Mouse (Mus musculus) lung, adult 2 months (tissue): ENCODE measurements around the gene Calm3. TPM values are rescaled to one million over a fixed set of nuclear protein-coding genes. Genes with fewer than 3 reads are reported as not detected.
A peak's percentile ranks its signal among the peaks of the same experiment; 100 is the strongest.

Experiments
- DNase-seq: peaks from one replicate; pipeline ENCODE4 v3.0.0; 2022
- H3K4me1 ChIP-seq: fragments of 200-500 bp; 2 replicates; pipeline ENCODE4 v1.6.1; 2011; ENCODE audit warnings: low read length; ENCODE audit not compliant: control insufficient read depth, insufficient read depth
- H3K4me3 ChIP-seq: fragments of 200-500 bp; replicated peaks from 2 replicates; pipeline ENCODE3; 2011; ENCODE audit warnings: low read depth, mild to moderate bottlenecking, control low read depth, low read length; ENCODE audit errors: extremely low read depth
- CTCF ChIP-seq: fragments of 200-500 bp; IDR thresholded peaks from 2 replicates; pipeline ENCODE4 v1.5.1; 2011; ENCODE audit warnings: mild to moderate bottlenecking, low read length, control low read depth; ENCODE audit not compliant: insufficient read depth
- POLR2A ChIP-seq: fragments of 200-500 bp; IDR thresholded peaks from 2 replicates; pipeline ENCODE4 v1.6.1; 2011; ENCODE audit warnings: low read depth, mild to moderate bottlenecking, control low read depth, low read length, borderline replicate concordance; ENCODE audit errors: extremely low read depth
- WGBS: fragments of 180-500 bp; shearing (Covaris S2); methylation state at CpG from one replicate; pipeline ENCODE4 v1.1.7; 2018; 5-methylcytosine and 5-hydroxymethylcytosine counted together
- polyA plus RNA-seq: library from polyadenylated mRNA; depleted of rRNA; stranded (reverse); fragments of >200 nt; gene quantifications from 2 replicates; pipeline ENCODE4 v1.2.3, GENCODE M21; 2012

Gene Calm3
- polyA plus RNA-seq, 1 experiment: 279 TPM

DNA sequence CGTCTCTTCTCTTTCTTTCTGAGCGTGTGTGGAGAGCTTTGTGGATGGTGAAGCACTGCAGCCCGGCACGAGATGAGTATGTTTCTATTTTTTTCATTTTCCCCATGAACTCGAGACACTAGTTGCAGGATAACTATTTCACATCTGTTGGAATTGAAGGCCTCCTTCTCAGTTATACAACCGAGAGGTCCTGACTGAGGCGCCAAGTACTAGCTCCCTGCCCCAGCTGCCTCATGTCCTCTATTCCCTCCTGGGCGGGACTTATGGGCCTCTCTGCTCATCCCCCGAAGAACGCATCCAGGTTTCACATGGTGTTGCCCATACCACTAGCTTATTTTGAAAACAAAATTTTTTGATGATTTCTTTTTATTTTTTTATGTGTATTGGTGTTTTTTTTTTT is 28.4 kb downstream of the Calm3 start:
- DNase-seq: no peak
- TF ChIP-seq CTCF: no peak
- no peak for TF ChIP-seq POLR2A
- no peak overlapping the region for H3K4me3 ChIP-seq
- WGBS: 37% methylated on average over 10 of the region's 10 CpGs
- 0 out of 2 replicates have a peak, but pooled peaks cover 2% of the 10 kb centered on the region for H3K4me1 ChIP-seq

DNA sequence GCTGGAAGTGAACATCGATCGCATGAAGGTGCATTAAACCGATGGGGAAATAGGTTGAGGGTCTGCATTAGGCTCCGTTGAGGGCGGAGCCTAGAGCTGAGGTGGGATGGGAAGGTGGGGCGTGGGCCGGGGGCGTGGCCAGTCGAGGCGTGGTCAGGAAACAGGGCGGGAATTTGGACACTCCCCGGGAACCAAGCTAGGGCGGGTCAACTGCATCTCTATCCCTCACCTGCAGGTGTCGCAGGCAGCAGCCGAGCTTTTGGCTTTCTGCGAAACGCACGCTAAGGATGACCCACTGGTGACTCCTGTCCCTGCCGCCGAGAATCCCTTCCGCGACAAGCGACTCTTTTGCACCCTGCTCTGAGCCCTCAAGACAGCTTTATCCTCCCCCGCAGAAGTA is 28.9 kb downstream of the Calm3 start:
- H3K4me3 ChIP-seq: no peak overlapping the region
- WGBS: under 1% methylated on average over 23 of the region's 24 CpGs
- peak; percentile 74 for DNase-seq
- 0 out of 2 replicates have a peak, but pooled peaks cover 2% of the 10 kb centered on the region for H3K4me1 ChIP-seq
- peak; percentile 91 for TF ChIP-seq CTCF
- TF ChIP-seq POLR2A: no peak

DNA sequence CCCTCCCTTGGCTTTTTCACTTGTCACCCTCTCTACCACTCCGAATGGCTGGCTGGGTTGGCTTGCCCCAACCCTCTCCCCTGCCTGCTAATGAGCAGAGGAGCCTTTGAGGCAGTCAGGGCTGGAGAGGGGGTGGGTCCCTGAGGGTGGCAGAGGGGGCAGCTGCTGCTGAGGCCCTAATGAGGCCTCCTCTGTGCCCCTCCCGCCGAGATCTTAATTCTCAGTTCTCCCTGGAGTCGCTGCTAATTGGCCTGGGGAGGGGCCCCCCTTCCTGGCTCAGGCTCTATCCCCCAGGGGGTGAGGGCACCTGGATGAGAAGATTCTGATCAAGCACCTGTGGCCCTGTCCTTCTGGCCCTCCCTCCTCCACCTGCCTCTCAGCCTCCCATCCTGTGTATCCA is 29.6 kb downstream of the Calm3 start:
- no peak for DNase-seq
- Histone ChIP-seq H3K4me1 (0 out of 2 replicates have a peak, but pooled peaks cover 2% of the 10 kb centered on the region), H3K4me3 (no peak overlapping the region)
- WGBS: 33% methylated on average over 4 of the region's 4 CpGs
- TF ChIP-seq POLR2A (no peak), CTCF (no peak)

DNA sequence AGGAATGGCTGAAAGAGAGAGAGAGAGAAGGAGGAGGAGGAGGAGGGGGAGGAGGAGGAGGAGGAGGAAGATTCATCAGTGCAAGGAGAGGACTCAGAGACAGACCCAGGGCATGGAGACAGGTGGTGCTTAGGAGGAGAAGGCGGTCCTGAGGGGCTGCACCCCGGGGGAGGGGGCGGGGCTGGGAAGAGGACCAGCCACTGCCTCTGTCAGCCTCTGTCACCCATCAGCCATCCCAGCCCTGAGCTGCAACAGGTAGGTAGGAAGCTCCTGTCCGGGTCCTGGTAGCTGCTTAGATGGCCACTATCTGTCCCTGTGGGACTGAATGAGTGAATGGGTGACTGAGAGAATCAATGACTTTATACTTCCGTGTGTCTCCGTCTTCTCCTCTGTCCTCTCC is 30.3 kb downstream of the Calm3 start:
- 26% methylated on average over 6 of the region's 6 CpGs for WGBS
- DNase-seq: no peak
- Histone ChIP-seq H3K4me3 (no peak overlapping the region), H3K4me1 (0 out of 2 replicates have a peak, but pooled peaks cover 2% of the 10 kb centered on the region)
- TF ChIP-seq POLR2A (no peak), CTCF (no peak)

DNA sequence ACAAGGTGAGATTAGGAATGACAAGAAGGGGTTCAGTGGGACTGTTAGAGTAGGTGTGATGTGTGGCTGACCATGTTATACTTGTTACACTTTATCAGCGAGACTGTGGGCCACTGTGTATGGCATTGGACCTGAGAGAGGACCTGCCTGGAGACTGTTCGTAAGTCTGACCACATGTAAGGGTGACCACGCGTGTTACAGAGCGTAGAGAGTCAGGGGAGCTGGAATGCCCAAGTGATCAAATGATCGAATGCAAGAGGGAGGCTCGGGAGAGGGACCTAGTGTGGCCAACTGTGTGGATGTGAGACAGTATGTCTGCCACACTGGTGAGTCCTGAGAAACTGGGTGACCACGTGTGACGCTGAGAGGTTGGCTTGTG is 31.6 kb downstream of the Calm3 start:
- H3K4me3 ChIP-seq: peak overlapping the region; percentile 4
- WGBS: 34% methylated on average over 9 of the region's 9 CpGs

DNA sequence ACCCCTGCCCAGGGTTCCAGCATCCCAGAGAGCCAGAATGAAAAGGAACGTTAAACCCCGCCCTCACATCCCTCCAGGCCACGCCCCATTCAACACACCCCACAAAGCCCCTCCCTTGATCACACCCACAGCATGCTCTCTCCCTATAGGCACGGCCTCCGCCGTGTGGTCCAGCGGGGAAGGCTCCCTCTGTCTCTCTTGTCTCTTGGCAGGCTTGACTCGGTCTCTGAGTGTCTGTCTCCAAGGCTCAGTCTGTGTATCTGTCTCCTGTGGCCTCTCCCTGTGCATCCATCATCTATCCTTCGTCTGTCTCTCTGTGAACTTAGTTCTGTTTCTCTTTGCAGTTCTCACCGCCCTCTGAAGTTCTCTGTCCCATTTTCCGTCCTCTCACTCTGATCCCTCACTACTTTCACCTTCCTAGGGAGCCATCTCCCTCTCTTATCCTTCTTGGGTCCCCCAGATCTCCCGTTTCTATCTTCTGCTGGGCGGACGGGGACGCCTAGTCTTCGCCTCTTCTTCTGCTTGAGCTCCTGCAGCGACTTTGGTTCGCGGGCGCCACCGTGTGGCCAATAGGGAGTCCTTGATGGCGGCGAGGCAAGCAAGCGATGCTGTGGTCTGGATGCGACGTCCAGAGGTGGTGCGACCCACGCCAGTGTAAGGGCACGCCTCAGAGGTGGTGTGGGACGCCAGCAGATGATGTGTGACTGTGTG is 32.1 kb downstream of the Calm3 start, which contains the start of gene Gng8:
TSS of gene Gng8 (plus strand) at position 146 of the 711 bp plus-strand sequence.
- 1% methylated on average over 30 of the region's 30 CpGs for WGBS
- H3K4me3 ChIP-seq: peak within 1 kb of the TSS; percentile 22
- DNase-seq: peak; percentile 82

More for the DNA sequence above, 31.6 kb downstream of the Calm3 start:
- no peak; the same call in 1 of the 2 replicates for TF ChIP-seq CTCF
- no peak for TF ChIP-seq POLR2A
- H3K4me1 ChIP-seq: 0 out of 2 replicates have a peak, but pooled peaks cover 2% of the 10 kb centered on the region
- DNase-seq: no peak

DNA sequence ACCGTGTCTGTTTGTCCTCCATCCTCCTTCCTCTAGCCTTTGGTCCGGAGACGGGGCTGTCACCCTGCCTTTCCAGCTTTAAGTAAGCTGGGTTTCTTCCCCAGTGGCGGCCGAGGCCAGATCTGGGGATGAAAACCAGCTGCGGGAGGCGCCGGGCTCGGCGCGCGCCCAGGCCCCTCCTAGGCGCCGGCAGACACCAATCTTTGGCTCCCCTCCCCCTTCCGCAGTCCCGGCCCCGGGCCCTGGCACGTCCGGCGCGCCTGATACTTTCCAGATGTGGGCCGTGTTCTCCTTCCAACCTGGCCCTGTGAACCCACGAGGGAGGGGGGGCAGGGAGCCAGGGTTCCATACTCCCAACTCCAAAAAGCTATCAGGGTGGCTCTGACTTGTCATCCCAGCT is 33.0 kb downstream of the Calm3 start:
- WGBS: 3% methylated on average over 23 of the region's 23 CpGs
- peak; percentile 40 for DNase-seq
- 0 out of 2 replicates have a peak, but pooled peaks cover 2% of the 10 kb centered on the region for H3K4me1 ChIP-seq
- no peak for TF ChIP-seq CTCF
- peak; percentile 28; the same call in 1 of the 2 replicates for TF ChIP-seq POLR2A
- H3K4me3 ChIP-seq: no peak overlapping the region

More for the DNA sequence above, 32.1 kb downstream of the Calm3 start, which contains the start of gene Gng8:
- TF ChIP-seq CTCF (peak; percentile 75), POLR2A (no peak)
- H3K4me1 ChIP-seq: 0 out of 2 replicates have a peak, but pooled peaks cover 2% of the 10 kb centered on the region

DNA sequence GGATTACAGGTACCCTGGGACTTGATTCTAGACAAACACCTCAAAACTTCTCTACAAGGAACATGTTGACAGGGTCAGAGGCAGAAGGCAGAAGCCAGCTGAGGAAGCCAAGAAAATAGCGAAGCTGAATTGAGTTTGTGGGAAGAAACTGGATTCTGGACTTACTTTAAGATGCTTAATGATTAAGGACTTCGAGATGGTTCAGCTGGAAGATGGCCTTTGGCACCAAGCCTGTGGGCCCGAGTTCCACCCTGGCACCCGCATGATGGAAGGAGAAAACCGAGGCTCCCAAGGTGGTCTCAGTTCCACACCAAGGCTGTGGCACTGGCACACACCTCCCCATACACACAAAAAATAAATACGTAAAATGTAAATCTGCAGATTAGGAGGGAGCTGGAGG is 33.4 kb downstream of the Calm3 start:
- no peak for DNase-seq
- H3K4me3 ChIP-seq: peak overlapping the region; percentile 22
- WGBS: 48% methylated on average over 6 of the region's 6 CpGs
- H3K4me1 ChIP-seq: 0 out of 2 replicates have a peak, but pooled peaks cover 2% of the 10 kb centered on the region
- no peak for TF ChIP-seq POLR2A
- no peak for TF ChIP-seq CTCF

DNA sequence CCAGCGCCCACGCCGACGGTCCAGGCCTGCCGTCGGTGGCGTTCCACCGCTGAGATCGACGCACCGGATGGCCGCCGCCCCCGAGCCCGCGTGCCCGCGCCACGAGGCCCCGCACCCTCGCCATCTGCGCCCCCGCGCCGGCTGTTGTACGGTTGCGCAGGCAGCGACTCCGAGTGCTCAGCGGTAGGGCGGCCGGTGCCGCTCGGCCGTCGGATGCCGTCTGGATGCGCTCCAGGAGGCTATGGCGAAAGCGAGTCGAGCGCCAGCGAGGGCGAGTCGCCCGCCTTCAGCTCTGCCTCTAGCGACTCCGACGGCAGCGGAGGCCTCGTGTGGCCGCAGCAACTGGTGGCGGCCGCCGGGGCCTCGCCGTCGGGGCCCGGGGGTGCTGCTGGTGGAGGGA is 38.0 kb downstream of the Calm3 start:
- WGBS: 66% methylated on average over 59 of the region's 59 CpGs
- no peak for TF ChIP-seq POLR2A
- no peak for TF ChIP-seq CTCF
- no peak for DNase-seq
- Histone ChIP-seq H3K4me3 (no peak overlapping the region), H3K4me1 (no peaks in the 10 kb centered on the region)
